Mouse (Mus musculus) midbrain, embryonic 10.5 days (tissue): Measurements from ENCODE around the gene Fads3. TPM values are rescaled to one million over a fixed set of nuclear protein-coding genes. Genes with fewer than 3 reads are reported as not detected.

Source experiments
- DNase-seq: peaks from one replicate; pipeline ENCODE4 v3.0.0-alpha.2; 2017; ENCODE audit warnings: low spot score
- H3K27ac ChIP-seq: fragments of 300-500 bp; sonication (generic); replicated peaks from 2 replicates; pipeline ENCODE4 v1.5.1; 2016; ENCODE audit warnings: mild to moderate bottlenecking
- H3K27me3 ChIP-seq: fragments of 300-500 bp; sonication (generic); 2 replicates; pipeline ENCODE4 v1.6.1; 2016; ENCODE audit warnings: low read depth, mild to moderate bottlenecking; ENCODE audit not compliant: poor library complexity, severe bottlenecking
- H3K36me3 ChIP-seq: fragments of 300-500 bp; sonication (generic); 2 replicates; pipeline ENCODE4 v1.6.1; 2016; ENCODE audit warnings: mild to moderate bottlenecking, moderate library complexity
- H3K4me1 ChIP-seq: fragments of 300-500 bp; sonication (generic); 2 replicates; pipeline ENCODE4 v1.6.1; 2016
- H3K4me3 ChIP-seq: fragments of 300-500 bp; sonication (generic); 2 replicates; pipeline ENCODE4 v1.5.1; 2016; ENCODE audit warnings: mild to moderate bottlenecking, moderate library complexity
- H3K9me3 ChIP-seq: fragments of 300-500 bp; sonication (generic); replicated peaks from 2 replicates; pipeline ENCODE4 v1.6.1; 2016; ENCODE audit warnings: mild to moderate bottlenecking
- WGBS: fragments of 180-500 bp; shearing (Covaris S2); methylation state at CpG from one replicate; pipeline ENCODE4 v1.1.7; 2016; 5-methylcytosine and 5-hydroxymethylcytosine counted together
- polyA plus RNA-seq: library from polyadenylated mRNA; unstranded; fragments of >200 nt; fragmentation: Nextera tagmentation; extraction: Ambion mirVana; gene quantifications from 2 replicates; pipeline ENCODE4 v1.2.1, GENCODE M21; 2016

Fads3 gene
- polyA plus RNA-seq, 1 experiment from 2014 or later = 5.5 TPM

- Histone ChIP-seq H3K27ac (peak overlapping the region; percentile 24), H3K27me3 (peaks cover 15% of the 10 kb centered on the region), H3K36me3 (no peaks in the 10 kb centered on the region), H3K4me3 (no peak overlapping the region), H3K9me3 (no peaks in the 10 kb centered on the region), H3K4me1 (peaks cover 19% of the 10 kb centered on the region)
- DNase-seq = peak; percentile 55
- 51% methylated on average over 6 of the region's 6 CpGs for WGBS
Observed at GRCm38 (mm10) chr19:10012827-10013278, 28.5 kb upstream of the Fads3 start.

GRCm38 (mm10) chr19:10013348-10013747 lies 28.0 kb upstream of the Fads3 start:
- Histone ChIP-seq H3K9me3 (no peaks in the 10 kb centered on the region), H3K36me3 (no peaks in the 10 kb centered on the region), H3K27me3 (peaks cover 16% of the 10 kb centered on the region), H3K4me1 (peaks cover 24% of the 10 kb centered on the region), H3K27ac (peak overlapping the region; percentile 24), H3K4me3 (no peak overlapping the region)
- peak; percentile 28 for DNase-seq
- WGBS = 64% methylated on average over 3 of the region's 3 CpGs

- Histone ChIP-seq H3K27me3 (peaks cover 22% of the 10 kb centered on the region), H3K27ac (peak overlapping the region; percentile 24; the same call in 1 of the 2 replicates), H3K36me3 (no peaks in the 10 kb centered on the region), H3K4me1 (peaks cover 29% of the 10 kb centered on the region), H3K4me3 (no peak overlapping the region), H3K9me3 (no peaks in the 10 kb centered on the region)
- peak; percentile 56 for DNase-seq
- WGBS = 65% methylated on average over 5 of the region's 5 CpGs
Observed at GRCm38 (mm10) chr19:10013913-10014312, 27.5 kb upstream of the Fads3 start.

- Histone ChIP-seq H3K27ac (peak overlapping the region; percentile 72), H3K4me3 (peak overlapping the region; percentile 26)
- 82% methylated on average over 13 of the region's 13 CpGs for WGBS
Observed at GRCm38 (mm10) chr19:10014824-10015223, 26.5 kb upstream of the Fads3 start.

GRCm38 (mm10) chr19:10015442-10015841 lies 25.9 kb upstream of the Fads3 start:
- peaks cover 38% of the 10 kb centered on the region for H3K4me1 ChIP-seq
- H3K9me3 ChIP-seq = no peaks in the 10 kb centered on the region
- whole genome bisulfite sequencing = 77% methylated on average over 4 of the region's 4 CpGs
- peaks cover 34% of the 10 kb centered on the region for H3K27me3 ChIP-seq
- DNase-seq = no peak
- H3K4me3 ChIP-seq = peak overlapping the region; percentile 26
- H3K27ac ChIP-seq = peak overlapping the region; percentile 72
- H3K36me3 ChIP-seq = no peaks in the 10 kb centered on the region

More at GRCm38 (mm10) chr19:10014824-10015223, 26.5 kb upstream of the Fads3 start:
- Histone ChIP-seq H3K36me3 (no peaks in the 10 kb centered on the region), H3K27me3 (peaks cover 31% of the 10 kb centered on the region), H3K9me3 (no peaks in the 10 kb centered on the region), H3K4me1 (peaks cover 38% of the 10 kb centered on the region)
- DNase-seq = no peak

- H3K4me1 ChIP-seq = peaks cover 38% of the 10 kb centered on the region
Observed at GRCm38 (mm10) chr19:10016151-10016550, 25.2 kb upstream of the Fads3 start.

GRCm38 (mm10) chr19:10017637-10018526 lies 23.5 kb upstream of the Fads3 start:
- Histone ChIP-seq H3K9me3 (0 out of 2 replicates have a peak, but pooled peaks cover 3% of the 10 kb centered on the region), H3K4me3 (peak overlapping the region; percentile 60), H3K27ac (peak overlapping the region; percentile 84), H3K36me3 (no peaks in the 10 kb centered on the region), H3K4me1 (peaks cover 49% of the 10 kb centered on the region), H3K27me3 (peaks cover 41% of the 10 kb centered on the region)
- DNase-seq = peak; percentile 92
- WGBS = 4% methylated on average over 44 of the region's 44 CpGs

More at GRCm38 (mm10) chr19:10016151-10016550, 25.2 kb upstream of the Fads3 start:
- 85% methylated on average over 4 of the region's 4 CpGs for WGBS
- H3K36me3 ChIP-seq = no peaks in the 10 kb centered on the region
- H3K27me3 ChIP-seq = peaks cover 40% of the 10 kb centered on the region
- no peak overlapping the region for H3K27ac ChIP-seq
- H3K4me3 ChIP-seq = no peak overlapping the region
- no peaks in the 10 kb centered on the region for H3K9me3 ChIP-seq
- no peak for DNase-seq

- Histone ChIP-seq H3K27me3 (peaks cover 41% of the 10 kb centered on the region), H3K9me3 (0 out of 2 replicates have a peak, but pooled peaks cover 3% of the 10 kb centered on the region), H3K4me1 (peaks cover 49% of the 10 kb centered on the region), H3K27ac (peak overlapping the region; percentile 84), H3K4me3 (peak overlapping the region; percentile 60), H3K36me3 (no peaks in the 10 kb centered on the region)
- DNase-seq = no peak
- 6% methylated on average over 3 of the region's 3 CpGs for WGBS
Observed at GRCm38 (mm10) chr19:10018527-10018818, 22.9 kb upstream of the Fads3 start.

- H3K27ac ChIP-seq = 0 out of 2 replicates have a peak overlapping the region, but pooled peaks have one; percentile 84
- no peak for DNase-seq
- peaks cover 49% of the 10 kb centered on the region for H3K4me1 ChIP-seq
Observed at GRCm38 (mm10) chr19:10019214-10019760, 22.1 kb upstream of the Fads3 start.

GRCm38 (mm10) chr19:10021981-10022380 lies 19.4 kb upstream of the Fads3 start:
- H3K4me3 ChIP-seq = no peak overlapping the region
- H3K27ac ChIP-seq = no peak overlapping the region
- no peaks in the 10 kb centered on the region for H3K36me3 ChIP-seq
- 0 out of 2 replicates have a peak, but pooled peaks cover 3% of the 10 kb centered on the region for H3K9me3 ChIP-seq
- H3K4me1 ChIP-seq = peaks cover 56% of the 10 kb centered on the region
- no peak for DNase-seq
- 85% methylated on average over 2 of the region's 2 CpGs for WGBS
- H3K27me3 ChIP-seq = peaks cover 33% of the 10 kb centered on the region

More at GRCm38 (mm10) chr19:10019214-10019760, 22.1 kb upstream of the Fads3 start:
- peak overlapping the region; percentile 60 for H3K4me3 ChIP-seq
- 0 out of 2 replicates have a peak, but pooled peaks cover 3% of the 10 kb centered on the region for H3K9me3 ChIP-seq
- WGBS = 72% methylated on average over 4 of the region's 4 CpGs
- H3K36me3 ChIP-seq = no peaks in the 10 kb centered on the region
- peaks cover 41% of the 10 kb centered on the region for H3K27me3 ChIP-seq

- 0 out of 2 replicates have a peak, but pooled peaks cover 3% of the 10 kb centered on the region for H3K9me3 ChIP-seq
Observed at GRCm38 (mm10) chr19:10022414-10023303, 18.7 kb upstream of the Fads3 start.

GRCm38 (mm10) chr19:10023304-10023758 lies 18.0 kb upstream of the Fads3 start:
- Histone ChIP-seq H3K27ac (peak overlapping the region; percentile 57), H3K27me3 (peaks cover 25% of the 10 kb centered on the region), H3K9me3 (0 out of 2 replicates have a peak, but pooled peaks cover 3% of the 10 kb centered on the region), H3K4me1 (peaks cover 44% of the 10 kb centered on the region), H3K4me3 (no peak overlapping the region), H3K36me3 (peaks cover 1% of the 10 kb centered on the region; the same call in 1 of the 2 replicates)
- DNase-seq = no peak
- 63% methylated on average over 9 of the region's 9 CpGs for WGBS

More at GRCm38 (mm10) chr19:10022414-10023303, 18.7 kb upstream of the Fads3 start:
- H3K4me1 ChIP-seq = peaks cover 51% of the 10 kb centered on the region
- peak overlapping the region; percentile 57 for H3K27ac ChIP-seq
- H3K36me3 ChIP-seq = no peaks in the 10 kb centered on the region
- H3K4me3 ChIP-seq = no peak overlapping the region
- peak; percentile 45 for DNase-seq
- WGBS = 64% methylated on average over 5 of the region's 5 CpGs
- peaks cover 26% of the 10 kb centered on the region for H3K27me3 ChIP-seq
